Mouse (Mus musculus) spleen, postnatal 14 days (tissue): ENCODE data around the gene Gm49388.
"Not testable (repeated sequence)": the region's sequence is repeated elsewhere in the genome, so short reads cannot be mapped to it uniquely, and the experiment has no call there.

Experiments used
- DNase-seq, 2 experiments: peaks; one replicate each; pipeline ENCODE4 v3.0.0; 2021 to 2022; ENCODE audit warnings: low spot score in 2 of 2

The Gm49388 gene

DNA sequence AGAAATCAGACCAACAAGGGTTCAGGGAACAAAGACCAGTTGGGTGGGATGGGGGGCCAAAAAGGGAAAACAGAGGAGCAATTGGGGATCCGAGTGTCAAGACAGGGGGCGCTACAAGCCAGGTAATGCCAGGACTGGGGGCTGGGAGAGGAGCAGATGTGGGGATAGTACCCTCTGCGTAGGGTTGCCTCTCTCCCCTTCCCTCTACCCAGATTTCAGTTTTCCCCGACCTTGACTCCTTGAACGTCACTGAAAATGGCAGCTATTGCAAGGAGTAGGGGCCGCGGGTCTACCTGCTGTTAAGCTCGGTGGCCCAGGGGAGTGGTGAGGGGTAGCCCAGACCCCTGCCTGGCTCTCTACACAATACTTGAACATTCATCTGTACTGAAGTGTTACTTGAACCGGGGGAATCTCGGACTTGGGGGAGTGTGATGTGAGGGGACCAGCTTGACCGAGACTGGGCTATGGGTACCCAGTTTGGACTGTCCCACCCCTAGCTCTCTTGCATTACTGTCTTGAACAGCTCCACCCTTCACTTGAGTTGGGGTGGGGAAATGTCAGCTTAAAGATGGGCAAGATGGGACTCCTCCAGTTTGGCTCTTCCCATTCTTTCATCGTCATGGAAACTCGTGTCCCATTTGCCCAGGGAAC is 16.9 kb upstream of the Gm49388 start:
- no peak for DNase-seq

GRCm38 (mm10) chr7:127768997-127769593 is 16.3 kb upstream of the Gm49388 start:
- DNase-seq = peak; percentile 33 to 54

DNA sequence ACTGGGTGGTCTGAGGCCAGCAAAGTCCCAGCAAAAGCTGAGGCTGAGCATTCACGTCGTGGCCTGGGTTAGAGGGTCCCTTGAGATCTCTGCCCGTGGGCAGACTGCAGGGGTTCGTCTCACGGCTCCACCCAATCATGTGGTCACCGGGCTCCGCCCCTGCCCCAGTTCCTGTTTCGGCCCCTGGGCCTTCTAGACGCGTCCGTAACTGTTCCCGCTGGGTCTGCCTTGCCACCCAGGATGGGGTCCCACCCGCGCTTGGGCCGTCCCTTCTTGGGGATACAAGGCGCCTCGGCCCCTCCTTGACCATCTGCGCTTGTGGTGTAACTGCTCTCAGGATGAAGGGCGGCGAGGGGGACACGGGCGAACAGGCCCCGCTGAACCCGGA is 15.8 kb upstream of the Gm49388 start, which contains the start of gene Orai3:
TSS of gene Orai3 (plus strand) at position 165 of the 388 bp plus-strand sequence.
- DNase-seq = peak; percentile 73 to 80

GRCm38 (mm10) chr7:127770039-127770905 is 15.1 kb upstream of the Gm49388 start:
- DNase-seq = no peak

- no peak for DNase-seq
Observed at GRCm38 (mm10) chr7:127771262-127771661, 14.1 kb upstream of the Gm49388 start.

- no peak for DNase-seq
Observed at GRCm38 (mm10) chr7:127772080-127772479, 13.3 kb upstream of the Gm49388 start.

- no peak for DNase-seq
Observed at GRCm38 (mm10) chr7:127772557-127772956, 12.9 kb upstream of the Gm49388 start.

GRCm38 (mm10) chr7:127773664-127774384 is 11.6 kb upstream of the Gm49388 start:
- DNase-seq = peak; percentile 49 to 67

DNA sequence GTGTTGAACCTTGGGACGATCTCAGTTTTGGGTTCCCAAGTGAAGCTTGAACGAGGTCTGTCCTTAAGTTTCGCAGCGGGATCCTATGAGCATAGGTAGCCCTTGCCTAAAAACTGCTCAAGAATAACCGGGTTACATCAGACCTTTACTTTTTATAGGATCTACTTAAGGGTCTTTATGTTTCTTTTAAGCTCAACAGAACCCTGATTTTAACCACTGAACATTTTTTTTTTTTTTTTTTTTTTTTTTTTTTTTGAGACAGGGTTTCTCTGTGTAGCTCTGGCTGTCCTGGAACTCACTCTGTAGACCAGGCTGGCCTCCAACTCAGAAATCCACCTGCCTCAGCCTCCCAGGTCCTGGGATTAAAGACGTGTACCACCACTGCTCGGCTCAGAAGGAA is 9.6 kb upstream of the Gm49388 start:
- not testable (repeated sequence) for DNase-seq

- DNase-seq = peak; percentile 74 to 85
Observed at GRCm38 (mm10) chr7:127776426-127776825, 9.0 kb upstream of the Gm49388 start, which contains the start of gene Setd1a. Gene Setd1a (plus strand): TSS chr7:127776670.

GRCm38 (mm10) chr7:127776878-127777473 is 8.4 kb upstream of the Gm49388 start:
- DNase-seq = peak; percentile 92 to 94

- DNase-seq = peak in 1 of 2 experiments; percentile 46
Observed at GRCm38 (mm10) chr7:127777474-127778266, 7.7 kb upstream of the Gm49388 start.

GRCm38 (mm10) chr7:127778350-127778749 is 7.1 kb upstream of the Gm49388 start:
- no peak for DNase-seq

DNA sequence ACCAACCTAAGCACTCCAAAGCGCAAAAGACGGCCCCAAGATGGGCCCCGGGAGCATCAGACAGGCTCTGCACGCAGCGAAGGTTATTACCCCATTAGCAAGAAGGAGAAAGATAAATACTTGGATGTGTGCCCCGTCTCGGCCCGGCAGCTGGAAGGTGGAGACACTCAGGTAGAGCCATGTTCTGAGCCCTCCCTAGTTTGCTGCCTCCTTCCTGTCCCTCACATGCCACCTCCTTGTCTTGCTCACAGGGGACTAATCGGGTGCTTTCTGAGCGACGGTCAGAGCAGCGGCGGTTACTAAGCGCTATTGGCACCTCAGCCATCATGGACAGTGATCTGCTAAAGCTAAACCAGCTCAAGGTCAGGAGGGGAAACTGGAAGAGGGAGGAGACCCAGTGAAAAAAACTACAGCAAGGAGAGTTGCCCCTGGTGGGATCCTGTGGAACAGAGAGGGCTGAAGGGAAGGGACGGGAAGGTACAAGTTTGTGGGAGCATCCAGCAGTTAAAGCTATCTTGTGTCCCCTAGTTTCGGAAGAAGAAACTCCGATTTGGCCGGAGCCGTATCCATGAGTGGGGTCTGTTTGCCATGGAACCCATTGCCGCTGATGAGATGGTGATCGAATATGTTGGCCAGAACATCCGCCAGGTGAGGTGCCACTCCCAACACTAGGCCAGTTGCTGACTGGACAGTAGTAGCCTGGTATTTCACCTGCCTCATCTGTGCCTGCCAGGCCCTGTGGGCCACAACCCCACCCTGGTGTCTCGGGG is 11.9 kb downstream of the Gm49388 start:
- DNase-seq = no peak

DNA sequence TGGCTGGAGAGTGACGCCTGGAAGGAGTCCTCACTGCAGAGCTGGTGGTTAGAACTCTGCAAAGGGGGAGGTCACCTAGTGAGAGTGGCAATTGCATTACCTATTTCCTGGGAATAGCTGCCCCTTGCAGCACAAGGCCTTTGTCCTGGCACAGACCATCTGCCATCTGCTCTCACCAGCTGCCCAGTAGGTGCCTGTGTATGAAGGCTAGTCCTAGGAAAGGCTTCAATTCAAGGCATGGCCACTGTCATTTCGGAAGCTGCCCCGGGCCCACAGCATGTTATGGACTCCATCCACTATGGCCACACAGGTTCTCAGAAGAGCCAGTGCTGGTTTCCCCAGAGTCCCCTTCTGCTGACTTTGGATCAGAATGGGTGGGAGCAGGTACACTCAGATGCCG is 13.2 kb downstream of the Gm49388 start:
- no peak for DNase-seq

DNA sequence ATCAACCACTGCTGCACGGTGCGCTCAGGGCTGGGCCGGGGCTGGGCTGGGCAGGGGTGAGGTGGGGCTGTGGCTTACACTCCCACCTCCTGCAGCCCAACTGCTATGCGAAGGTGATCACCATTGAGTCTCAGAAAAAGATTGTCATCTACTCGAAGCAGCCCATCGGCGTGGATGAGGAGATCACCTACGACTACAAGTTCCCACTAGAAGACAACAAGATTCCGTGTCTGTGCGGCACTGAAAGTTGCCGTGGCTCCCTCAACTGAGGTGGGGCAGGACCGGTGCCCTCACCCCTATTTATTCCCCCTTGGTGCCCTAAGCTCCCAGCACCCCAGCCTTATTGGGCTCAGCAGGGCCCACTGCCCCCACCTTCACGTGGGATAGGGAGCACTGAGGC is 13.8 kb downstream of the Gm49388 start:
- no peak for DNase-seq

DNA sequence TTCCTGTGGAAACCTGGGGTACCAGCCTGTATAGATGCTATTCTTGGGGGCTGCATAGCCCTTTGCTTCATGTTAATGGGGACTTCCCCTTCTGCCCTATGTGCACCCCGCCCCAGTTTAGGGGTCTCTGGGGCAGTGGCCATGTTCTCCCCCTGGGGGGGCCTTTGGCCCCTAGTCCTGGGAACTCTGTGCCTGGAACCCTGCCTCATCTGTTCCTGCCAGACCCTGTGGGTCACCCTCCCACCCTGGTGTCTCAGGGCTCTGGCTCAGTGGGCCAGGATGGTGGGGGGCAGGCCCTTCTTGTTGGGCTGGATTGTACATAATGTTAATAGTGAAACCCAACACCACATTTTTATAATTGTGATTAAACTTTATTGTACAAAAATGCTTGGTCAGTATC is 14.3 kb downstream of the Gm49388 start:
- DNase-seq = no peak

DNA sequence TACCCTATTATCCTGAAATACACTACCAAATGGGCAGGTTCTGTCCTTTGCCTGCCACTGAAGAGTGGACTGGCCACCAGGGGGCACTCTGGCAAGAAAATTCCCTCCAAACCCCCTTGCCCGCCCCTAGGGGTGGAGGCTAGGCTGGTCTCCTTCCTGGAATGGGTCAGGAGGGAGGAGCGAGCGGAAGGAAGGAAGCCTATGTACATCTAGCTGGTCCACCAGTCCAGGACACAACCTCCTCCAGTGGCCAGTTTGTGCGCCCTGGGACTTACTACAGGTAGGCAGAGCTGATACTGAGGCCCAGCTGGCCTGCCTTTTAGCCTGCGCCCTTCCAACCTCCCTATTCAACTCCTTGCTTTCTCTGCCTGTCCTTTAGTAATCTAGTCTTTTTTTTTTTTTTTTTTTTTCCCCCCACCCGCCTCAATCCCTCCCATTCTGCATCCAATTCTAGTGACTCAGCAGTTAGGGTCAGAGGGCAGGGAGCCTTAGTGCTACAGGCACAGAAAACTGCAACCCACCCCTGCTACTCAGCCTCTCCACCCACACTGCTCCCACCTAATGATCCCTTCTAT is 15.1 kb downstream of the Gm49388 start, which contains the start of gene Hsd3b7:
TSS of gene Hsd3b7 (plus strand) at position 170 of the 575 bp plus-strand sequence.
- DNase-seq = peak; percentile 61 to 74

DNA sequence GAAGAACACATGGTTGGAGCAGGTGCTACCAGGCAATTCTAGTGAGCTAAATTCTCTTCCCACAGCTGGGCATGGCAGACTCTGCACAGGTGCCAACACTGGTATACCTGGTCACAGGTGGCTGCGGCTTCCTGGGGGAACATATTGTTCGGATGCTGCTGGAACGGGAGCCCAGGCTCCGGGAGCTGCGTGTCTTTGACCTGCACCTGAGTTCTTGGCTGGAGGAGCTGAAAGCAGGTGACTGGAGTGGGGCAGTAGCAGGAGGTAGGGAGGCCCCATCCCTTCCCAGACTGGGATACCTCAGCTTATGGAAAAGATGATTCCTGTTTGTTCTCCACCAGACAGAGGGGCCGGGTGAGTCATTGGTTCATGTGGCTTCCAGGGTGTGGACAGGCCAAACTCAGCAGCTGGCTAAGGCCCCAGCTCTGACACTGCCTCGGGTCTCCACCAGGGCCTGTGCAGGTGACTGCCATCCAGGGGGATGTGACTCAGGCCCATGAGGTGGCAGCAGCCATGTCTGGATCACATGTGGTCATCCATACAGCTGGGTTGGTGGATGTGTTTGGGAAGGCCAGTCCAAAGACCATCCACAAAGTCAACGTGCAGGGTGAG is 15.7 kb downstream of the Gm49388 start:
- no peak for DNase-seq
